Mouse (Mus musculus): ENCODE measurements around the gene Catip. TPM values are rescaled to one million over a fixed set of nuclear protein-coding genes. Genes with fewer than 3 reads are reported as not detected.
"Not testable (repeated sequence)": the region's sequence is repeated elsewhere in the genome, so short reads cannot be mapped to it uniquely, and the experiment has no call there.

The Catip gene
- polyA plus RNA-seq (2012; ENCODE audit: insufficient read depth, insufficient read length, missing spikeins): 0.60 and 0.76 TPM in 2 replicates

- Histone ChIP-seq H3K4me1 (ENCODE audit: control insufficient read depth, insufficient read depth, low read length) (peaks cover 19% of the 10 kb centered on the region), H3K27ac (ENCODE audit: insufficient read depth, low read depth, low read length) (no peak within 1 kb of the TSS), H3K4me3 (ENCODE audit: insufficient read depth, low read length) (no peak within 1 kb of the TSS)
- no peak for TF ChIP-seq POLR2A (IDR thresholded peaks at IDR 0.05; ENCODE audit: borderline replicate concordance, low read depth, low read length)
- TF ChIP-seq CTCF (IDR thresholded peaks at IDR 0.05; ENCODE audit: low read depth, low read length): peak; percentile 31; the same call in 1 of the 2 replicates
Measured at GRCm38 (mm10) chr1:74361812-74362211, at the start of gene Catip. TSS of gene Catip (plus strand) at chr1:74362108.

GRCm38 (mm10) chr1:74313049-74313692 lies 48.7 kb upstream of the Catip start:
- Histone ChIP-seq H3K4me3 (ENCODE audit: insufficient read depth, low read length) (no peak overlapping the region), H3K4me1 (ENCODE audit: control insufficient read depth, insufficient read depth, low read length) (peaks cover 7% of the 10 kb centered on the region), H3K27ac (ENCODE audit: insufficient read depth, low read depth, low read length) (no peak overlapping the region)
- TF ChIP-seq POLR2A (IDR thresholded peaks at IDR 0.05; ENCODE audit: borderline replicate concordance, low read depth, low read length) (no peak), CTCF (IDR thresholded peaks at IDR 0.05; ENCODE audit: low read depth, low read length) (no peak)

- TF ChIP-seq CTCF (IDR thresholded peaks at IDR 0.05; ENCODE audit: low read depth, low read length) (no peak), POLR2A (IDR thresholded peaks at IDR 0.05; ENCODE audit: borderline replicate concordance, low read depth, low read length) (no peak)
- no peak overlapping the region for H3K27ac ChIP-seq (ENCODE audit: insufficient read depth, low read depth, low read length)
- no peak overlapping the region for H3K4me3 ChIP-seq (ENCODE audit: insufficient read depth, low read length)
- no peaks in the 10 kb centered on the region for H3K4me1 ChIP-seq (ENCODE audit: control insufficient read depth, insufficient read depth, low read length)
Measured at GRCm38 (mm10) chr1:74314796-74315195, 47.1 kb upstream of the Catip start.

GRCm38 (mm10) chr1:74316114-74316827 lies 45.6 kb upstream of the Catip start:
- TF ChIP-seq CTCF (IDR thresholded peaks at IDR 0.05; ENCODE audit: low read depth, low read length) (no peak), POLR2A (IDR thresholded peaks at IDR 0.05; ENCODE audit: borderline replicate concordance, low read depth, low read length) (no peak)
- H3K27ac ChIP-seq (ENCODE audit: insufficient read depth, low read depth, low read length): no peak overlapping the region

GRCm38 (mm10) chr1:74318711-74319110 lies 43.2 kb upstream of the Catip start:
- Histone ChIP-seq H3K4me3 (ENCODE audit: insufficient read depth, low read length) (no peak overlapping the region), H3K4me1 (ENCODE audit: control insufficient read depth, insufficient read depth, low read length) (peaks cover 5% of the 10 kb centered on the region), H3K27ac (ENCODE audit: insufficient read depth, low read depth, low read length) (no peak overlapping the region)
- no peak for TF ChIP-seq CTCF (IDR thresholded peaks at IDR 0.05; ENCODE audit: low read depth, low read length)
- TF ChIP-seq POLR2A (IDR thresholded peaks at IDR 0.05; ENCODE audit: borderline replicate concordance, low read depth, low read length): no peak

More at GRCm38 (mm10) chr1:74316114-74316827, 45.6 kb upstream of the Catip start:
- Histone ChIP-seq H3K4me3 (ENCODE audit: insufficient read depth, low read length) (no peak overlapping the region), H3K4me1 (ENCODE audit: control insufficient read depth, insufficient read depth, low read length) (no peaks in the 10 kb centered on the region)

GRCm38 (mm10) chr1:74321396-74321795 lies 40.5 kb upstream of the Catip start:
- Histone ChIP-seq H3K4me3 (ENCODE audit: insufficient read depth, low read length) (no peak overlapping the region), H3K27ac (ENCODE audit: insufficient read depth, low read depth, low read length) (no peak overlapping the region), H3K4me1 (ENCODE audit: control insufficient read depth, insufficient read depth, low read length) (peaks cover 5% of the 10 kb centered on the region)
- no peak for TF ChIP-seq POLR2A (IDR thresholded peaks at IDR 0.05; ENCODE audit: borderline replicate concordance, low read depth, low read length)
- no peak for TF ChIP-seq CTCF (IDR thresholded peaks at IDR 0.05; ENCODE audit: low read depth, low read length)

GRCm38 (mm10) chr1:74326916-74327315 lies 35.0 kb upstream of the Catip start:
- TF ChIP-seq CTCF (IDR thresholded peaks at IDR 0.05; ENCODE audit: low read depth, low read length): 0 out of 2 replicates have a peak, but pooled peaks have one; percentile 20
- H3K4me1 ChIP-seq (ENCODE audit: control insufficient read depth, insufficient read depth, low read length): peaks cover 20% of the 10 kb centered on the region
- not testable (repeated sequence) for H3K4me3 ChIP-seq (ENCODE audit: insufficient read depth, low read length); H3K27ac ChIP-seq (ENCODE audit: insufficient read depth, low read depth, low read length)

GRCm38 (mm10) chr1:74329899-74330431 lies 31.9 kb upstream of the Catip start:
- Histone ChIP-seq H3K4me1 (ENCODE audit: control insufficient read depth, insufficient read depth, low read length) (peaks cover 26% of the 10 kb centered on the region), H3K4me3 (ENCODE audit: insufficient read depth, low read length) (no peak overlapping the region), H3K27ac (ENCODE audit: insufficient read depth, low read depth, low read length) (no peak overlapping the region)
- TF ChIP-seq POLR2A (IDR thresholded peaks at IDR 0.05; ENCODE audit: borderline replicate concordance, low read depth, low read length): no peak
- no peak for TF ChIP-seq CTCF (IDR thresholded peaks at IDR 0.05; ENCODE audit: low read depth, low read length)

- H3K4me3 ChIP-seq (ENCODE audit: insufficient read depth, low read length): no peak overlapping the region
- peaks cover 26% of the 10 kb centered on the region for H3K4me1 ChIP-seq (ENCODE audit: control insufficient read depth, insufficient read depth, low read length)
- no peak overlapping the region for H3K27ac ChIP-seq (ENCODE audit: insufficient read depth, low read depth, low read length)
- no peak for TF ChIP-seq CTCF (IDR thresholded peaks at IDR 0.05; ENCODE audit: low read depth, low read length)
- no peak for TF ChIP-seq POLR2A (IDR thresholded peaks at IDR 0.05; ENCODE audit: borderline replicate concordance, low read depth, low read length)
Measured at GRCm38 (mm10) chr1:74331046-74331681, 30.7 kb upstream of the Catip start.

Measured in bone marrow macrophage, adult 2 months (primary cell).